Mouse (Mus musculus) spleen, adult 2 months (tissue): ENCODE measurements around the gene Rgs9bp. TPM values are rescaled to one million over a fixed set of nuclear protein-coding genes. Genes with fewer than 3 reads are reported as not detected.

Source experiments
- DNase-seq, 2 experiments: peaks; one replicate each; pipeline versions ENCODE4 v3.0.0 to v3.0.0-alpha.2; 2012 to 2021; ENCODE audit warnings: low spot score in 2 of 2, low read depth in 1 of 2
- H3K27ac ChIP-seq: fragments of 200-500 bp; 2 replicates; pipeline ENCODE4 v1.5.1; 2012; ENCODE audit warnings: low read length, inconsistent platforms; ENCODE audit not compliant: insufficient read depth
- H3K27me3 ChIP-seq: fragments of 200-500 bp; 2 replicates; pipeline ENCODE4 v1.6.1; 2012; ENCODE audit warnings: mild to moderate bottlenecking, moderate library complexity, low read length, inconsistent platforms; ENCODE audit not compliant: control insufficient read depth, insufficient read depth
- H3K36me3 ChIP-seq: fragments of 200-500 bp; 2 replicates; pipeline ENCODE4 v1.6.1; 2012; ENCODE audit warnings: mild to moderate bottlenecking, low read length, inconsistent platforms; ENCODE audit not compliant: control insufficient read depth, insufficient read depth
- H3K4me1 ChIP-seq: fragments of 200-500 bp; 2 replicates; pipeline ENCODE4 v1.6.1; 2011; ENCODE audit warnings: inconsistent platforms; ENCODE audit not compliant: control insufficient read depth, insufficient read depth, insufficient read length
- H3K4me3 ChIP-seq: fragments of 200-500 bp; 2 replicates; pipeline ENCODE4 v1.5.1; 2011; ENCODE audit warnings: mild to moderate bottlenecking, inconsistent platforms; ENCODE audit not compliant: insufficient read depth, insufficient read length; ENCODE audit errors: extremely low read depth
- CTCF ChIP-seq: fragments of 200-500 bp; IDR thresholded peaks from 2 replicates; pipeline ENCODE4 v1.5.1; 2011; ENCODE audit warnings: mild to moderate bottlenecking, inconsistent platforms; ENCODE audit not compliant: insufficient read depth, insufficient read length, insufficient replicate concordance; ENCODE audit errors: extremely low read depth
- POLR2A ChIP-seq: fragments of 200-500 bp; IDR thresholded peaks from 2 replicates; pipeline ENCODE4 v1.6.1; 2011; ENCODE audit warnings: low read depth, low read length, inconsistent platforms
- WGBS: fragments of 180-500 bp; shearing (Covaris S2); methylation state at CpG from one replicate; pipeline ENCODE4 v1.1.7; 2018; 5-methylcytosine and 5-hydroxymethylcytosine counted together
- polyA plus RNA-seq: library from polyadenylated mRNA; depleted of rRNA; stranded (reverse); fragments of >200 nt; gene quantifications from 2 replicates; pipeline ENCODE4 v1.2.3, GENCODE M21; 2012

The Rgs9bp gene
- polyA plus RNA-seq, 1 experiment: 0.11 TPM

DNA sequence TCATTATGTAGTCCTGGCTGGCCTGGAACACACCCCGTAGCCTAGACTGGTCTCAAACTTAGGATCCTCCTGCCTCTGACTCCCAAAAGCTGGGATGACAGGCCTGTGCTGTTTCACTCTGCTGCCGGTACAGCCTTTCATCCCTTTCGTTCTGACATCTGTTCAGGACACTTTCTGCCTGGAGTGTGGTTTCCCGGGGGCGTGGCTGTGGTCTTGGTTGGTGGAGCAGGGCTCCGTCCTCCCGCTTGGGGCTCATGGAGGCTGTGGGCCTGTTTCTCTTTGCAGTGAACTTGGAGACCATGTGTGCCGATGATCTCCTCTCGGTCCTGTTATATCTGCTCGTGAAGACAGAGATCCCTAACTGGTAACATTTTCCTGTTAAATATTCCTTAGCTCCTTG lies 21.4 kb upstream of the Rgs9bp start:
- no peak overlapping the region for H3K27ac ChIP-seq
- H3K27me3 ChIP-seq: no peaks in the 10 kb centered on the region
- TF ChIP-seq CTCF (no peak), POLR2A (no peak)
- no peak overlapping the region for H3K4me3 ChIP-seq
- H3K36me3 ChIP-seq: peaks cover 13% of the 10 kb centered on the region
- 34% methylated on average over 10 of the region's 10 CpGs for WGBS
- H3K4me1 ChIP-seq: no peaks in the 10 kb centered on the region
- no peak for DNase-seq

DNA sequence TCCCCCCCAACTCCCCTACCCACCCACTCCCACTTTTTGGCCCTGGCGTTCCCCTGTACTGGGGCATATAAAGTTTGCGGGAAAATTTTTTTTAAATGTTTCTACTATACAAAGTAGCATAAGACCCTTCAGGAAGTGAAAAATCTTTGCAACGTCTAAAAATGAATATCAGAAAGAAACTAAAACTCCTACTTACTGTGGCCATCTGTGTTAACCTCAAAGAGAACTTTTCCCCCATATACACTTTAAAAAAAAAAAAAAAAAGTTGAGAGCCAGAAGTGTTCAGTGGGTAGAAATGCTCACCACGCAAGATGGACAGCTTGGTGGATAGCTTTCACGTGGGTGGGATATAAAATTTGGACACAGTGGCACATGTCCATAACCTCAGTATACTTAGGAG lies 17.4 kb upstream of the Rgs9bp start:
- 85% methylated on average over 5 of the region's 5 CpGs for WGBS
- H3K36me3 ChIP-seq: peaks cover 4% of the 10 kb centered on the region; the same call in 1 of the 2 replicates

GRCm38 (mm10) chr7:35601106-35601505 lies 15.7 kb upstream of the Rgs9bp start:
- Histone ChIP-seq H3K36me3 (peaks cover 2% of the 10 kb centered on the region; the same call in 1 of the 2 replicates), H3K27me3 (no peaks in the 10 kb centered on the region), H3K4me1 (no peaks in the 10 kb centered on the region), H3K4me3 (no peak overlapping the region), H3K27ac (no peak overlapping the region)
- DNase-seq: no peak
- TF ChIP-seq POLR2A: no peak
- 91% methylated on average over 6 of the region's 6 CpGs for WGBS

More for the DNA sequence above, 17.4 kb upstream of the Rgs9bp start:
- H3K4me3 ChIP-seq: no peak overlapping the region
- no peaks in the 10 kb centered on the region for H3K27me3 ChIP-seq
- no peak for DNase-seq
- TF ChIP-seq CTCF (no peak), POLR2A (no peak)
- H3K4me1 ChIP-seq: no peaks in the 10 kb centered on the region
- no peak overlapping the region for H3K27ac ChIP-seq

GRCm38 (mm10) chr7:35600031-35600430 lies 14.6 kb upstream of the Rgs9bp start:
- Histone ChIP-seq H3K4me1 (no peaks in the 10 kb centered on the region), H3K27ac (no peak overlapping the region), H3K36me3 (peaks cover 2% of the 10 kb centered on the region; the same call in 1 of the 2 replicates), H3K27me3 (no peaks in the 10 kb centered on the region), H3K4me3 (no peak overlapping the region)
- no peak for TF ChIP-seq POLR2A
- 89% methylated on average over 10 of the region's 10 CpGs for WGBS
- DNase-seq: no peak

DNA sequence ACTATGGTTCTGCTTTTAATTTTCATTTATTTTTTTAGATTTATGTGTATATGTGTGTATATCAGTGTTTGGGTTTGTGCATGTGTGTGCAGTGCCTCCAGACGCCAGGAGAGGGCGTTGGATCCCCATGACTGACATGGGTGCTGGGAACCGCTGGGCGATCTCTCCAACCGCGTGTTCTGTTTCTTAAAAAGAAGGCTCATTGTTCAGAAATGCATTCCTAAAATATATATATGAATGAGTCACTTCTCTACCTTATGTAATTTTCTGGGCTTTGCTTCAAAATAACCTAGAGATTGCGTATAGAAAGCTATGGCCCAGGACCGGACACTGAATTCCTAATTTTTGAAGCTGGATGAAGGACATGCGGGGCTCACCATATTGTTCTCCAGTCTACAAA lies 14.1 kb upstream of the Rgs9bp start:
- no peaks in the 10 kb centered on the region for H3K27me3 ChIP-seq
- DNase-seq: no peak
- WGBS: 94% methylated on average over 9 of the region's 9 CpGs
- H3K4me3 ChIP-seq: no peak overlapping the region
- H3K36me3 ChIP-seq: peaks cover 2% of the 10 kb centered on the region; the same call in 1 of the 2 replicates
- TF ChIP-seq CTCF (no peak), POLR2A (no peak)
- H3K27ac ChIP-seq: no peak overlapping the region
- no peaks in the 10 kb centered on the region for H3K4me1 ChIP-seq

DNA sequence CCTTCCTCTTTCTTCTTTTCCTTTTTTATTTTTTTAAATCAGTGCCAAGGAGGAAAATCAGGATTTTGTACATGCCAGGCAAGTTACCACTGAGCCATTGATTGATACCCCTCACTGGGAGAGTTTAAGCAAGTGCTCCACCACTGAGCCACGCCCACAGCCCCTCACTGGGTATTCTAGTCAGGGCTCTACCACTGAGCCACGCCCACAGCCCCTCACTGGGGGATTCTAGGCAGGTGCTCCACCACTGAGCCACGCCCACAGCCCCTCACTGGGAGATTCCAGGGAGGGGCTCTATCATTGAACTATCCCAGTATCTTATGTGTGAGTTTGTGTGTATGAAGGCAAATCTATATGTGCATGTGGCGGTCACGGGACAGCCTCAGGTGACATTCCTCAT lies 8.9 kb upstream of the Rgs9bp start:
- no peak for DNase-seq

GRCm38 (mm10) chr7:35590731-35591191 lies 5.4 kb upstream of the Rgs9bp start:
- WGBS: 96% methylated on average over 10 of the region's 10 CpGs
- no peak for DNase-seq
- no peak for TF ChIP-seq CTCF
- TF ChIP-seq POLR2A: no peak

More for the DNA sequence above, 8.9 kb upstream of the Rgs9bp start:
- Histone ChIP-seq H3K36me3 (peaks cover 5% of the 10 kb centered on the region; the same call in 1 of the 2 replicates), H3K27ac (no peak overlapping the region), H3K4me3 (no peak overlapping the region), H3K4me1 (no peaks in the 10 kb centered on the region), H3K27me3 (no peaks in the 10 kb centered on the region)
- TF ChIP-seq POLR2A (no peak), CTCF (no peak)
- WGBS: 91% methylated on average over 5 of the region's 5 CpGs

GRCm38 (mm10) chr7:35589485-35589884 lies 4.1 kb upstream of the Rgs9bp start:
- no peak overlapping the region for H3K27ac ChIP-seq
- 66% methylated on average over 7 of the region's 7 CpGs for WGBS

More at GRCm38 (mm10) chr7:35590731-35591191, 5.4 kb upstream of the Rgs9bp start:
- peaks cover 5% of the 10 kb centered on the region; the same call in 1 of the 2 replicates for H3K36me3 ChIP-seq
- no peak overlapping the region for H3K4me3 ChIP-seq
- H3K27ac ChIP-seq: no peak overlapping the region
- H3K27me3 ChIP-seq: no peaks in the 10 kb centered on the region
- no peaks in the 10 kb centered on the region for H3K4me1 ChIP-seq

More at GRCm38 (mm10) chr7:35589485-35589884, 4.1 kb upstream of the Rgs9bp start:
- Histone ChIP-seq H3K4me1 (peaks cover under 1% of the 10 kb centered on the region; the same call in 1 of the 2 replicates), H3K27me3 (peaks cover 5% of the 10 kb centered on the region; the same call in 1 of the 2 replicates), H3K36me3 (peaks cover 5% of the 10 kb centered on the region; the same call in 1 of the 2 replicates), H3K4me3 (no peak overlapping the region)
- TF ChIP-seq POLR2A (no peak), CTCF (no peak)
- DNase-seq: no peak
